Mouse (Mus musculus) G1E (cell line): ENCODE results near the gene Marf1.
"Not testable (repeated sequence)": the region's sequence is repeated elsewhere in the genome, so short reads cannot be mapped to it uniquely, and the experiment has no call there.

Experiments
- CTCF ChIP-seq: IDR thresholded peaks from 2 replicates; pipeline ENCODE4 v1.5.1; 2012; ENCODE audit warnings: low read depth, low read length, inconsistent platforms, mixed read lengths
- GATA1 ChIP-seq: IDR thresholded peaks from 2 replicates; pipeline ENCODE4 v1.6.1; 2012; ENCODE audit warnings: borderline replicate concordance, low read length, inconsistent platforms, mixed read lengths
- GATA2 ChIP-seq: IDR thresholded peaks from 2 replicates; pipeline ENCODE4 v1.6.1; 2012; ENCODE audit warnings: low read depth, low read length, inconsistent platforms, borderline replicate concordance
- POLR2AphosphoS5 ChIP-seq: IDR thresholded peaks from 2 replicates; pipeline ENCODE4 v1.6.1; 2012; ENCODE audit warnings: low read depth, low read length, inconsistent platforms; ENCODE audit not compliant: insufficient replicate concordance
- TAL1 ChIP-seq: conservative IDR thresholded peaks from 2 replicates; pipeline ENCODE4 v1.6.1; 2012; ENCODE audit warnings: low read depth, low read length, inconsistent platforms, mixed read lengths

GRCm38 (mm10) chr16:14155638-14156037 is 7.5 kb downstream of the Marf1 start:
- not testable (repeated sequence) for TF ChIP-seq CTCF, GATA1, TAL1, POLR2AphosphoS5, GATA2
